Mouse (Mus musculus): ENCODE results near the gene Cd300ld4. TPM values are rescaled to one million over a fixed set of nuclear protein-coding genes. Genes with fewer than 3 reads are reported as not detected.
"Not testable (repeated sequence)": the region's sequence is repeated elsewhere in the genome, so short reads cannot be mapped to it uniquely, and the experiment has no call there.

The Cd300ld4 gene
- polyA plus RNA-seq, 1 experiment, result 1.8 TPM

GRCm38 (mm10) chr11:115059797-115060196 lies 33.0 kb upstream of the Cd300ld4 start:
- no peak overlapping the region for H3K4me3 ChIP-seq (replicated peaks; ENCODE audit: control insufficient read depth, low read depth, low read length)
- TF ChIP-seq POLR2A (IDR thresholded peaks at IDR 0.05; ENCODE audit: borderline replicate concordance, control insufficient read depth, low read depth, low read length) (no peak), CTCF (IDR thresholded peaks at IDR 0.05; ENCODE audit: control insufficient read depth, insufficient read depth, low read length) (no peak)
- whole genome bisulfite sequencing, result 31% methylated on average over 2 of the region's 2 CpGs
- H3K4me1 ChIP-seq (ENCODE audit: control insufficient read depth, insufficient read depth, low read length), result peaks cover 1% of the 10 kb centered on the region
- no peak overlapping the region for H3K27ac ChIP-seq (ENCODE audit: control insufficient read depth, insufficient read depth, low read depth, low read length, poor library complexity)

DNA sequence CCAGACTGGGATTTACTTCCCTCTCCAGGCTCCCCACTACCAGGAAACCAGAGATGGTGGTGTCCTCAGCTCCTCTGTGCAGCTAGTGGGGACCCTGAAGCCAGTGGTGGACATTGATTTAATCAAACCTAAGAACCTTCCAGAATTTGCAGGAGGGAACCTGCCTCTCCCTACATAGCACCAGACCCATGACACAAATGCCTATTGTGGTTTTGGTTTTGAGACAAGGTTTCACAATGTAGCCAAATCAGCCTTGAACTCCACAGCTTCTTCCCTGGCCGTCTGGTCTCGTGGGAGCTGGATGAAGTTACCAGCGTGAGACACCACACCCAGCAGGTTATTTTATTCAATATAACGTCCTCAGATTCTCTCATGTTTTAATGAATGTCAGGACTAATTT lies 31.9 kb upstream of the Cd300ld4 start:
- TF ChIP-seq POLR2A (IDR thresholded peaks at IDR 0.05; ENCODE audit: borderline replicate concordance, control insufficient read depth, low read depth, low read length), result no peak
- TF ChIP-seq CTCF (IDR thresholded peaks at IDR 0.05; ENCODE audit: control insufficient read depth, insufficient read depth, low read length), result no peak
- Histone ChIP-seq H3K27ac (ENCODE audit: control insufficient read depth, insufficient read depth, low read depth, low read length, poor library complexity) (no peak overlapping the region), H3K4me1 (ENCODE audit: control insufficient read depth, insufficient read depth, low read length) (peaks cover 1% of the 10 kb centered on the region), H3K4me3 (replicated peaks; ENCODE audit: control insufficient read depth, low read depth, low read length) (no peak overlapping the region)
- 48% methylated on average over 4 of the region's 4 CpGs for WGBS

- TF ChIP-seq POLR2A (IDR thresholded peaks at IDR 0.05; ENCODE audit: borderline replicate concordance, control insufficient read depth, low read depth, low read length) (no peak), CTCF (IDR thresholded peaks at IDR 0.05; ENCODE audit: control insufficient read depth, insufficient read depth, low read length) (no peak)
Observed at GRCm38 (mm10) chr11:115054537-115054936, 27.7 kb upstream of the Cd300ld4 start.

GRCm38 (mm10) chr11:115052991-115053390 lies 26.2 kb upstream of the Cd300ld4 start:
- H3K4me1 ChIP-seq (ENCODE audit: control insufficient read depth, insufficient read depth, low read length), result peaks cover 1% of the 10 kb centered on the region; the same call in 1 of the 2 replicates
- no peak overlapping the region for H3K4me3 ChIP-seq (replicated peaks; ENCODE audit: control insufficient read depth, low read depth, low read length)
- 84% methylated on average over 1 of the region's 1 CpGs for WGBS
- no peak overlapping the region for H3K27ac ChIP-seq (ENCODE audit: control insufficient read depth, insufficient read depth, low read depth, low read length, poor library complexity)
- no peak for TF ChIP-seq CTCF (IDR thresholded peaks at IDR 0.05; ENCODE audit: control insufficient read depth, insufficient read depth, low read length)
- TF ChIP-seq POLR2A (IDR thresholded peaks at IDR 0.05; ENCODE audit: borderline replicate concordance, control insufficient read depth, low read depth, low read length), result no peak

More at GRCm38 (mm10) chr11:115054537-115054936, 27.7 kb upstream of the Cd300ld4 start:
- Histone ChIP-seq H3K4me3 (replicated peaks; ENCODE audit: control insufficient read depth, low read depth, low read length) (no peak overlapping the region), H3K4me1 (ENCODE audit: control insufficient read depth, insufficient read depth, low read length) (no peaks in the 10 kb centered on the region; the same call in 1 of the 2 replicates), H3K27ac (ENCODE audit: control insufficient read depth, insufficient read depth, low read depth, low read length, poor library complexity) (no peak overlapping the region)

- TF ChIP-seq POLR2A (IDR thresholded peaks at IDR 0.05; ENCODE audit: borderline replicate concordance, control insufficient read depth, low read depth, low read length) (no peak), CTCF (IDR thresholded peaks at IDR 0.05; ENCODE audit: control insufficient read depth, insufficient read depth, low read length) (no peak)
- Histone ChIP-seq H3K27ac (ENCODE audit: control insufficient read depth, insufficient read depth, low read depth, low read length, poor library complexity) (no peak overlapping the region), H3K4me1 (ENCODE audit: control insufficient read depth, insufficient read depth, low read length) (peaks cover 1% of the 10 kb centered on the region; the same call in 1 of the 2 replicates), H3K4me3 (replicated peaks; ENCODE audit: control insufficient read depth, low read depth, low read length) (no peak overlapping the region)
- WGBS, result 4% methylated on average over 9 of the region's 9 CpGs
Observed at GRCm38 (mm10) chr11:115052206-115052605, 25.4 kb upstream of the Cd300ld4 start.

- 30% methylated on average over 3 of the region's 3 CpGs for WGBS
- Histone ChIP-seq H3K27ac (ENCODE audit: control insufficient read depth, insufficient read depth, low read depth, low read length, poor library complexity) (no peak overlapping the region), H3K4me1 (ENCODE audit: control insufficient read depth, insufficient read depth, low read length) (peaks cover 1% of the 10 kb centered on the region; the same call in 1 of the 2 replicates), H3K4me3 (replicated peaks; ENCODE audit: control insufficient read depth, low read depth, low read length) (no peak overlapping the region)
- TF ChIP-seq POLR2A (IDR thresholded peaks at IDR 0.05; ENCODE audit: borderline replicate concordance, control insufficient read depth, low read depth, low read length) (no peak), CTCF (IDR thresholded peaks at IDR 0.05; ENCODE audit: control insufficient read depth, insufficient read depth, low read length) (no peak)
Observed at GRCm38 (mm10) chr11:115049282-115049895, 22.6 kb upstream of the Cd300ld4 start.

GRCm38 (mm10) chr11:115048259-115048658 lies 21.4 kb upstream of the Cd300ld4 start, which contains the start of gene Cd300ld3:
Cd300ld3 (minus strand) TSS chr11:115048409.
- no peak within 1 kb of the TSS for H3K4me3 ChIP-seq (replicated peaks; ENCODE audit: control insufficient read depth, low read depth, low read length)
- H3K27ac ChIP-seq (ENCODE audit: control insufficient read depth, insufficient read depth, low read depth, low read length, poor library complexity), result peak within 1 kb of the TSS; percentile 55
- H3K4me1 ChIP-seq (ENCODE audit: control insufficient read depth, insufficient read depth, low read length), result peaks cover 1% of the 10 kb centered on the region; the same call in 1 of the 2 replicates
- 40% methylated on average over 2 of the region's 2 CpGs for WGBS
- no peak for TF ChIP-seq CTCF (IDR thresholded peaks at IDR 0.05; ENCODE audit: control insufficient read depth, insufficient read depth, low read length)

GRCm38 (mm10) chr11:115037669-115038068 lies 10.9 kb upstream of the Cd300ld4 start, which contains the start of gene Cd300ld5:
Cd300ld5 (minus strand) TSS chr11:115037769.
- H3K27ac ChIP-seq (ENCODE audit: control insufficient read depth, insufficient read depth, low read depth, low read length, poor library complexity); H3K4me3 ChIP-seq (replicated peaks; ENCODE audit: control insufficient read depth, low read depth, low read length); H3K4me1 ChIP-seq (ENCODE audit: control insufficient read depth, insufficient read depth, low read length): not testable (repeated sequence)
- no CpG with 5 or more reads among the region's 6 CpGs for WGBS

- H3K27ac ChIP-seq (ENCODE audit: control insufficient read depth, insufficient read depth, low read depth, low read length, poor library complexity); H3K4me1 ChIP-seq (ENCODE audit: control insufficient read depth, insufficient read depth, low read length); H3K4me3 ChIP-seq (replicated peaks; ENCODE audit: control insufficient read depth, low read depth, low read length): not testable (repeated sequence)
- no CpG with 5 or more reads among the region's 7 CpGs for WGBS
Observed at GRCm38 (mm10) chr11:115016093-115016492, 10.7 kb downstream of the Cd300ld4 start, which contains the start of gene Cd300ld2. Cd300ld2 (minus strand) TSS chr11:115016193.
